Mouse (Mus musculus): ENCODE results near the gene Kcnrg. TPM values are rescaled to one million over a fixed set of nuclear protein-coding genes. Genes with fewer than 3 reads are reported as not detected.
"Not testable (repeated sequence)": the region's sequence is repeated elsewhere in the genome, so short reads cannot be mapped to it uniquely, and the experiment has no call there.

The Kcnrg gene
- total RNA-seq (2015) (0.20 TPM in 1 of 2 replicates, not detected in the other), total RNA-seq (2017) (not detected in 2 replicates)

- ATAC-seq (ENCODE audit: poor library complexity, severe bottlenecking) = no peak
These were observed at the start of gene Kcnrg for GRCm38 (mm10) chr14:61607157-61607556. Gene Kcnrg (plus strand): TSS chr14:61607457.

- no peak for ATAC-seq (ENCODE audit: poor library complexity, severe bottlenecking)
These were observed 48.4 kb upstream of the Kcnrg start for GRCm38 (mm10) chr14:61558901-61559300.

GRCm38 (mm10) chr14:61559856-61560255 lies 47.4 kb upstream of the Kcnrg start:
- no peak for ATAC-seq (ENCODE audit: poor library complexity, severe bottlenecking)

- not testable (repeated sequence) for ATAC-seq (ENCODE audit: poor library complexity, severe bottlenecking)
These were observed 41.0 kb upstream of the Kcnrg start for GRCm38 (mm10) chr14:61566211-61566610.

- no peak for ATAC-seq (ENCODE audit: poor library complexity, severe bottlenecking)
These were observed 37.9 kb upstream of the Kcnrg start for GRCm38 (mm10) chr14:61569344-61569743.

GRCm38 (mm10) chr14:61571366-61571765 lies 35.9 kb upstream of the Kcnrg start:
- ATAC-seq (ENCODE audit: poor library complexity, severe bottlenecking) = peak; percentile 88

GRCm38 (mm10) chr14:61572131-61572530 lies 35.1 kb upstream of the Kcnrg start:
- no peak for ATAC-seq (ENCODE audit: poor library complexity, severe bottlenecking)

- ATAC-seq (ENCODE audit: poor library complexity, severe bottlenecking) = no peak
These were observed 32.2 kb upstream of the Kcnrg start for GRCm38 (mm10) chr14:61575066-61575465.

GRCm38 (mm10) chr14:61575941-61576340 lies 31.3 kb upstream of the Kcnrg start:
- no peak for ATAC-seq (ENCODE audit: poor library complexity, severe bottlenecking)

GRCm38 (mm10) chr14:61589288-61590065 lies 17.8 kb upstream of the Kcnrg start:
- ATAC-seq (ENCODE audit: poor library complexity, severe bottlenecking) = peak; percentile 92

GRCm38 (mm10) chr14:61596719-61597426 lies 10.4 kb upstream of the Kcnrg start:
- no peak for ATAC-seq (ENCODE audit: poor library complexity, severe bottlenecking)

GRCm38 (mm10) chr14:61597968-61598367 lies 9.3 kb upstream of the Kcnrg start, which contains the start of gene Trim13:
Gene Trim13 (plus strand): TSS chr14:61598247.
- 0 out of 2 replicates have a peak, but pooled peaks have one; percentile 19 for ATAC-seq (ENCODE audit: poor library complexity, severe bottlenecking)

GRCm38 (mm10) chr14:61599057-61599806 lies 8.0 kb upstream of the Kcnrg start:
- ATAC-seq (ENCODE audit: poor library complexity, severe bottlenecking) = peak; percentile 98

- no peak for ATAC-seq (ENCODE audit: poor library complexity, severe bottlenecking)
These were observed 5.9 kb upstream of the Kcnrg start for GRCm38 (mm10) chr14:61601348-61601747.

GRCm38 (mm10) chr14:61603069-61603755 lies 4.0 kb upstream of the Kcnrg start:
- ATAC-seq (ENCODE audit: poor library complexity, severe bottlenecking) = no peak

- no peak for ATAC-seq (ENCODE audit: poor library complexity, severe bottlenecking)
These were observed 3.2 kb upstream of the Kcnrg start for GRCm38 (mm10) chr14:61604081-61604480.

GRCm38 (mm10) chr14:61606088-61606487 lies 1.2 kb upstream of the Kcnrg start:
- ATAC-seq (ENCODE audit: poor library complexity, severe bottlenecking) = not testable (repeated sequence)

- no peak for ATAC-seq (ENCODE audit: poor library complexity, severe bottlenecking)
These were observed 4.5 kb downstream of the Kcnrg start for GRCm38 (mm10) chr14:61611766-61612165.

GRCm38 (mm10) chr14:61613319-61613718 lies 6.1 kb downstream of the Kcnrg start:
- no peak for ATAC-seq (ENCODE audit: poor library complexity, severe bottlenecking)

GRCm38 (mm10) chr14:61620371-61620770 lies 13.1 kb downstream of the Kcnrg start:
- no peak for ATAC-seq (ENCODE audit: poor library complexity, severe bottlenecking)

GRCm38 (mm10) chr14:61635969-61636368 lies 28.7 kb downstream of the Kcnrg start:
- ATAC-seq (ENCODE audit: poor library complexity, severe bottlenecking) = no peak

Data from megakaryocyte, adult 5-6 weeks (primary cell).